Mouse (Mus musculus): ENCODE measurements at regions not wholly inside any gene's neighbourhood (a gene's known extent, or its start where the extent isn't known, plus 50 kb on each side); places are given as distances from the start of the nearest gene placed in this dataset.

DNA sequence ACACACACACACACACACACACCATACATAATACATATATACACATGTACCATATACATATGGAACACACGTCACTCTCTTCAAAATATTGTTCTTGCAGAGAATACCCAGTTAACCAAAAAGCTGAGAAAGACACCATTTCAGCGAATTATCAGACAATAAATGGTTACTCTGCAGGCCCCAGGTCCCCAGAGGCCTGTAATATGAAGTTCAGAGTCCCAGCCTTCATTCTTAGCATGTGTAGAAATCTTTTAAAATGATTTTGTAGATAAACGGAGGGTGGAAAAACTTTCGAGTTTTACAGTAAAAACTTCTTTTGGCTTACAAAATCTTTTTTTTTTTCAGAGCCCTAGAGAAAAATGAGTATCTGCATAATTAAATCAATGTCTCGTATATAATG is 58.7 kb upstream of the Sash1 start:
- no peak for TF ChIP-seq CTCF (IDR thresholded peaks at IDR 0.05; ENCODE audit: low read depth, low read length)
- TF ChIP-seq POLR2A (IDR thresholded peaks at IDR 0.05; ENCODE audit: borderline replicate concordance, low read depth, low read length), result no peak
